Mouse (Mus musculus) small intestine, adult 2 months (tissue): Measurements from ENCODE around the gene Ipmk.

Source experiments
- CTCF ChIP-seq: fragments of 200-500 bp; IDR thresholded peaks from 2 replicates; pipeline ENCODE4 v1.5.1; 2012; ENCODE audit warnings: low read depth, mild to moderate bottlenecking, control low read depth, inconsistent platforms, low read length, moderate library complexity, mixed read lengths; ENCODE audit not compliant: insufficient replicate concordance, insufficient read length; ENCODE audit errors: extremely low read depth
- POLR2A ChIP-seq: fragments of 200-500 bp; IDR thresholded peaks from 2 replicates; pipeline ENCODE4 v1.6.1; 2012; ENCODE audit warnings: low read depth, mild to moderate bottlenecking, control low read depth, inconsistent platforms, low read length, moderate library complexity

DNA sequence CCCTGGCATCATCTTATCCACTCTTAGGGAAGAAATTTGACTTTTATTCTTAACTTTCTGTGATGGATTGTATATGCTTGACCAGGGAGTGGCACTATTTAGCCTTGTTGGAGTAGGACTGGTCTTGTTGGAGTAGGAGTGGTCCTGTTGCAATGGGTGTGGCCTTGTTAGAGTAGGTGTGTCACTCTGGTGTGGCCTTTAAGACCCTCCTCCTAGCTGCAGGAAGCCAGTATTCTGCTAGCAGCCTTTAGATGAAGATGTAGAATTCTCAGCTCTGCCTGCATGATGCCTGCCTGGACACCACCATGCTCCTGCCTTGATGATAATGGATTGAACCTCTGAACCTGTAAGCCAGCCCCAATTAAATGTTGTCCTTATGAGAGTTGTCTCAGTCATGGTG, 95.5 kb downstream of the Ipmk start:
- TF ChIP-seq CTCF (no peak), POLR2A (no peak)
